Mouse (Mus musculus) regulatory T cell (primary cell): ENCODE measurements around the gene Nfatc4.

Experiments
- in situ Hi-C: fragments of 300-600 bp; cut with MboI, MseI; formaldehyde crosslinking; loops from one replicate; pipeline ENCODE4 v1.15.1; 2025; ENCODE audit warnings: high pct_unique_total_duplicates

The Nfatc4 gene

DNA sequence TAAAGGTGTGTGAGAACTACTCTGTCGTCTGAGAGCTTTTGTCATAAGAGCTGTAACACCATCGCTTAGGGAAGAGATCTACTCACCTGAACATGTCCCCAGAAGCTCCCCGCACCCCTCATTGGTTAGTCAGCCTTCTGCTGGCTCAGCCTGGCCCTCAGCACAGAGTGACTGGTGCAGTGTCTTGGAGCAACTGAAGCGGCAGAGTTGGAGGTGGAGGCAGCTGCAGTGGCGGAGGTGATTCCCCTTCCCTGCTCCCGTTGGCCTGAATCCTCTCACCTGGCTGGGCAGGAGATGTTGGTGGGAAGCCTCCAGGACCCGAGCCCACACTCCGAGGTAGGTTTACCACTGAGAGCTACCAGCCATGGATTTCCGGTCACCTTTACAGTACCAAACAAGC is 2.4 kb upstream of the Nfatc4 start:
- in situ Hi-C loops: loop anchor here (5.0 kb wide), 1 partner anchor 102 kb away; no protein-coding TSS in a partner anchor

GRCm38 (mm10) chr14:55822435-55822990 is 431 bp upstream of the Nfatc4 start:
- in situ Hi-C loops: loop anchor here (5.0 kb wide), 1 partner anchor 100 kb away; no protein-coding TSS in a partner anchor

DNA sequence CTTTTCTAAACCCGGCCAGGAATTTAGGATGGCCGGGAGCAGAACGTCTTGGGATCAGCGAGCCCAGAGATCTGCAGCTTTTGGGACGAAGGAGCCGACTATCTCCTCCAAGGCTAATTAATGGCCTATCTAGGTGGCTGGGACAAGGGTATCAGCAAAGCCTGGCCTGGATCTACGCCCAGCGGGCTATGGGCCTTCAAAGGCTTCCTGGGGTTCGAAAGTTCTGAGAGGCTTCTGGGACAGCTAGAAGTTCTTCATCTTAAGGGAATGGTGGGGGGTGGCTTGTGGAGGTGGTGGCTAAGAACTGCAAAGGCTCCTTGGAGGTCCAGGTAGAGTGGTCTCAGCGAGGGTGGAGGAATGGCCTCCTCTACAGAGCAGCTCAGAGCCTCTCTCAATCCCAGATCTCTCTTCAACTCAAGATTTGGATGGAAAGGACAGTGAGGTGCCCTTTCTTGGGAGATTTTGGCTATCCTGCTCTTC is 1.1 kb downstream of the Nfatc4 start:
- in situ Hi-C loops: loop anchor here (5.0 kb wide), 1 partner anchor 98 kb away; no protein-coding TSS in a partner anchor

DNA sequence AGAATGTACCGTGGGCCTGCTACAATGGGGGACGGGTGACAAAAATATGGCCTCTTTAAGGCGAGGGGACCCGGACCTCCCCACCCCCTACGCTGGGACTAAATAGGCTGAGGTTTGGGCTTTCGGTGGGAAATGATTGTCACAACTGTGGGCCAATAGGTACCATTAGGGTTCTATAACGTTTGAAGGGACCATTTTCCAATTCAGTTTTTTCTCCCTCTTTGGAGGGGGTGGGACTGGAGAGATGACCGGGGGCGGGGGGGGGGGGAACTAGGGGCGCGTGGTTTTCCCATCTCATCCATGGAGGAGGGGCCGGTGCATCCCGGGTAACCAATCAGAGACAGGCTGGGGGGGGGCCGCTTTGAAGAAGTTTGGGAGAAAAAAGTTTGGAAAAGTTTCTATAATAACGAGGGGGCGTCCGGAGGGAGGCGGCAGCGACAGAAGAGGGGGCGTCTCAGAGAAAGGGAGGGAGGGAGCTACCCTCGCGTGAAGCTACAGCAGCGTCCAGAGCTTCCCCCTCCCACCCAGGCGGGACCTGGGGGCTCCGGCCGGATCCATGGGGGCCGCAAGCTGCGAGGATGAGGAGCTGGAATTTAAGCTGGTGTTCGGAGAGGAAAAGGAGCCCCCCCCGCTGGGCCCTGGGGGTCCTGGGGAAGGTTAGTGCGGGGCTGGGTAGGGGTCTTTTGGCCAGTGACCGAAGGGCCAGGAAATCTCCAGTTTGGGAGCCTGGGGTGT is 1.7 kb downstream of the Nfatc4 start:
- in situ Hi-C loops: loop anchor here (5.0 kb wide), 1 partner anchor 98 kb away; no protein-coding TSS in a partner anchor

GRCm38 (mm10) chr14:55825216-55826051 is 2.5 kb downstream of the Nfatc4 start:
- in situ Hi-C loops: no loop called here

DNA sequence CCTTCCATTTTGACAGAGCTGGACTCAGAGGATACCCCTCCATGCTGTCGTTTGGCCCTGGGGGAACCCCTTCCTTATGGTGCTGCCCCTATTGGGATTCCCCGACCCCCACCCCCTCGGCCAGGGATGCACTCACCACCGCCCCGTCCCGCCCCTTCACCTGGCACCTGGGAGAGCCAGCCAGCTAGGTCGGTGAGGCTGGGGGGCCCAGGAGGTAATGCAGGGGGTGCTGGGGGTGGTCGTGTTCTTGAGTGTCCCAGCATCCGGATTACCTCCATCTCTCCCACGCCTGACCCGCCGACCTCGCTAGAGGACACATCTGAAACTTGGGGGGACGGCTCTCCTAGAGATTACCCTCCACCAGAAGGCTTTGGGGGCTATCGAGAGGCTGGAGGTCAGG is 3.2 kb downstream of the Nfatc4 start:
- in situ Hi-C loops: no loop called here

DNA sequence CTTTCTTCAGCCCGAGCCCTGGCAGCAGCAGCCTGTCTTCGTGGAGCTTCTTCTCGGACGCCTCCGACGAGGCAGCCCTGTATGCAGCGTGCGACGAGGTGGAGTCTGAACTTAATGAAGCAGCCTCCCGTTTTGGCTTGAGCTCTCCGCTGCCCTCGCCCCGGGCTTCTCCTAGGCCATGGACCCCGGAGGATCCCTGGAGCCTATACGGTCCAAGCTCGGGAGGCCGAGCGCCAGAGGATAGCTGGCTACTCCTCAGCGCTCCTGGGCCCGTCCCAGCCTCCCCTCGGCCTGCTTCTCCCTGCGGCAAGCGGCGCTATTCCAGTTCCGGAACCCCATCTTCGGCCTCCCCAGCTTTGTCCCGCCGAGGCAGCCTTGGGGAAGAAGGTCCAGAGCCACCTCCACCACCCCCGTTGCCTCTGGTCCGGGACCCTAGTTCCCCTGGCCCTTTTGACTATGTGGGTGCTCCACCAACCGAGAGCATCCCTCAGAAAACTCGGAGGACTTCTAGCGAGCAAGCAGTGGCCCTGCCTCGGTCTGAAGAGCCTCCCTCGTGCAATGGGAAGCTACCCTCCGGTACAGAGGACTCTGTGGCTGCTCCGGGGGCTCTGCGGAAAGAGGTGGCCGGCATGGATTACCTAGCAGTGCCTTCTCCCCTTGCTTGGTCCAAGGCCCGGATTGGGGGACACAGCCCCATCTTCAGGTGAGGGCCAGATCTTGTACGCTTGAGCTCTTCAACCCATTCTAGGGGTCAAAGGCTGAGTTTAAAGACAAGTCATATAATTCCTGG is 3.8 kb downstream of the Nfatc4 start:
- in situ Hi-C loops: no loop called here

DNA sequence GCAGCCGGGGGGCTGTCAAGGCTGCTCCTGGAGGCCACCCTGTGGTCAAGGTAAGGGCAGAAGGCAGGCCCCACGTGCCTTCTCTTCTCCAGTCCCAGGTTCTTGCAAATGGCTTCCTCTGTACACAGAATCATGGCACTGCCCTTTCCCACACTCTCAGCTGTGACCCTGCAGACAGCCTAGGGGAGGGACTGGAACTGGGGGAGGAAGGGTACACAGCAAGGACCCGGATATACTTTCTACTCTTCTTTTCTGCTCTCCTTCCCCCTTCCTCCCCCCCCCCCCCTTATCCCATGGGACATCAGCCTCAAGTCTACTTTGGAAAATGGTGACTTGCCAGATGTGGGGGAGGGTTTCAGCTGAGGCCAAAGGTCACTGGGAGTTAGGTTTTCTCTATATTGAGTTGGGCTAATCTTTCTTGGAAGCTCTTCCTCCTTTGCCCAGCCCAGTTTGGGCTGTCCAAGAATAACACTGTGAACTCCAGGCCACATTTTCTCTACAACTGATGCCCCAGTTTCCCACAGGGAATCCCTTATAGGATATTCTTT is 5.8 kb downstream of the Nfatc4 start:
- in situ Hi-C loops: no loop called here

DNA sequence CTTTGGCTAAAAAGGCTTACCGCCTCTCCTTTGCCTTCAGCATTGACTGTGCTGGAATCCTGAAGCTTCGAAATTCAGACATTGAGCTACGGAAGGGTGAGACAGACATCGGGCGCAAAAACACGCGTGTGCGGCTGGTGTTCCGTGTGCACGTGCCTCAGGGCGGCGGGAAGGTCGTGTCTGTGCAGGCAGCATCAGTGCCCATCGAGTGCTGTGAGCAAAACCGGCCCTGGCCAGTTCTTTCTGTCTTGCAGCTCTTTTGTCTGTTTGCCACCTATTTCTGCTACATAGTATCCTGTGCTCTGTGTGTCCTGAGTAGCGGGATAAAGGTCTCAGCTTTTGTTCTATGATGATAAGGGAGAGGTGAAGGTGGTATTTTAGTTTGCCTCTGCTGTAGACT is 6.9 kb downstream of the Nfatc4 start:
- in situ Hi-C loops: loop anchor here (5.0 kb wide), 1 partner anchor 53 kb away; no protein-coding TSS in a partner anchor

GRCm38 (mm10) chr14:55830331-55830730 is 7.4 kb downstream of the Nfatc4 start:
- in situ Hi-C loops: loop anchor here (5.0 kb wide), 1 partner anchor 53 kb away; no protein-coding TSS in a partner anchor

- in situ Hi-C loops: loop anchor here (5.0 kb wide), 1 partner anchor 56 kb away; no protein-coding TSS in a partner anchor
These were observed 10.2 kb downstream of the Nfatc4 start for GRCm38 (mm10) chr14:55833126-55833525.

DNA sequence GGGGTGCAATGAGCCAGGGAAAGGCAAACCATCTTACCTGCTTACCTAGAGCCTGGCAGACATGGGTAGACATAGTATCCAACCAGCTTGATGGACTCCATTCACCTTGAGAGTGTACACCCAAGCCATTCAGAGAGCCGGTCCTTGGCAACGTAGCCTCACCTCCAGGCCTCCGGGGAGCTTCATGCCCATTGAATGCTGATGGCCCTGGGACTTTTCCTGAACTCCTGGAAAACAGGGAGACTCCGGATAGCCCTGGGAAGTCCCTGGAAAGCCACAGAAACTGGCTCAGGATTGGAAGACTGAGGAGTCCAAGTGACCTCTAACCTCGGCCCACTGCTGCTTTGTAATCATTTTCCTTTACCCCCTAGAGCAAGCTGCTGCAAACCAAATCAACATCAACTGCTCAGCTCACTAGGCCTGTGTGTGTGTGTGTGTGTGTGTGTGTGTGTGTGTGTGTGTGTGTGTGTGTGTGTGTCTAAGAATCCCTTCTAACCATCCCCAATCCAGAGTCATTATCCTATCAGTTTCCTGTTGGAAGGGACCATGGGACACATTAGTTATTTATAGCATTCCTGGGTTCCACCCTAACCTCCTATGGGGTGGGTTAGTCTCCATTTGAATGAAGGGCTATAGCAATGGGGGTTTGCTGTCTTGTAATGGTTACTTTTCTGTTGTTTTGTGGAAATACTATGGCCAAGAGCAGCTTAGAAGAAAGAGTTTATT is 12.0 kb downstream of the Nfatc4 start:
- in situ Hi-C loops: loop anchor here (5.0 kb wide), 1 partner anchor 58 kb away; no protein-coding TSS in a partner anchor

DNA sequence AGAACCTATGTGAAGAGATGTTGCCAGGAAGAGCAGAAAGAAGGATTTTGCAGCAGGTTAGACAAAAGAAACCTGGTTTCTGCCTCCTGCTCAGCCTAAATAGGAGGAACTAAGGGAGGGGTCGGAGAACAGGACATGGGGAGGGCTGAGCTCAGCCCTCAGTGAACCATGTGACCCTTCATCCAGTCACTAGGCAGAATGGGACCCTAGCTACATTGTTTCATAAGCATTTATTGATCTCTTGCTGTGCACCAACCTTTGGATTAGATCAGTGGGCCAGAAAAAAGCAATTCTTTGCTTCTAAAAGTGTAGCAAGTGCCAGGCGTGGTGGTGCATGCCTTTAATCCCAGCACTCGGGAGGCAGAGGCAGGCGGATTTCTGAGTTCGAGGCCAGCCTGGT is 15.4 kb downstream of the Nfatc4 start:
- in situ Hi-C loops: no loop called here

DNA sequence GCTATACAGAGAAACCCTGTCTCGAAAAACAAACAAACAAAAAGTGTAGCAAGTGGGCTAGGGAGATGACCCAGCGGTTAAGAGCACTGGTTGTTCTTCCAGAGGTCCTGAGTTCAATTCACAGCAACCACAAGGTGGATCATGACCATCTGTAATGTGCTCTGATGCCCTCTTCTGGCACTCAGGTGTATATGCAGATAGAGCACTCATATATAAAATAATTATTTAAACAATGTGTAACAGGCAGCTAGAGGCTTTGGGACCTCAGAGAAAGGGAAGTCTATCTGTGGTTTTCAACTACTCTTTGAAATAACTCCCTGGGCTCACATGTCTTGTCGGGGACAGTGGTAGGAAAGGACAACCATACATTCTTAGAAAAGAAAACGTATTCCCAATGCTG is 15.8 kb downstream of the Nfatc4 start:
- in situ Hi-C loops: no loop called here

- in situ Hi-C loops: no loop called here
These were observed 18.0 kb downstream of the Nfatc4 start for GRCm38 (mm10) chr14:55840853-55841366.

- in situ Hi-C loops: no loop called here
These were observed 19.9 kb downstream of the Nfatc4 start for GRCm38 (mm10) chr14:55842794-55843193.

- in situ Hi-C loops: no loop called here
These were observed 22.8 kb downstream of the Nfatc4 start for GRCm38 (mm10) chr14:55845506-55846294.

GRCm38 (mm10) chr14:55850885-55851284 is 27.9 kb downstream of the Nfatc4 start:
- in situ Hi-C loops: no loop called here
